Mouse (Mus musculus) liver, adult 2 months (tissue): ENCODE data around the gene Cep97.

Source experiments
- CTCF ChIP-seq: fragments of 200-500 bp; IDR thresholded peaks from 2 replicates; pipeline ENCODE4 v1.5.1; 2011; ENCODE audit warnings: low read depth, low read length, control low read depth
- POLR2A ChIP-seq: fragments of 200-500 bp; IDR thresholded peaks from 2 replicates; pipeline ENCODE4 v1.6.1; 2011; ENCODE audit warnings: low read length, control low read depth; ENCODE audit not compliant: insufficient read depth; ENCODE audit errors: extremely low read depth

GRCm38 (mm10) chr16:55898385-55899002 lies 36.2 kb downstream of the Cep97 start:
- TF ChIP-seq CTCF (no peak), POLR2A (no peak)
